32 mouse cellular contexts compared by ENCODE assay signal in the genomic region with DNA sequence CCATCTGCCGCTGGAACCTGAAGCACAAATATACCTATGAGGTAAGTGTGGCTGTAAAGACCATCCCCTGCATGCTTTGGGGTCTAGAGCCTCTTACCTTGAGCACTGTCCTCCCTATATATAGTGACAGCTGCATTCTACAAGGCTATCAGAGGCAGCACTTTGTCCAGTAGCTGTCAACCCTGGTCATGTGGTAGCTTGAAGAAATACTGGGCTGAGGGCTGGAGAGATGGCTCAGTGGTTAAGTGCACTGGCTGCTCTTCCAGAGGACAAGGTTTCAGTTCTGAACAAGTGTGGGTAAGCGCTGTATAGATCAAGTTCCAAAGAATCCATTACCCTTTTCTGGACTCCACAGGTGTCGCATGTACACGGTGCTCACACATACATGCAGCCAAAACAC.
"Had no signal": no experiment of that assay in that cellular context is flagged by ENCODE, and none has a peak within 500 bp of the region (broad histone marks: within the 10 kb centered on the region; RNA-seq: fewer than 3 reads in every experiment).

No protein-coding gene starts in this region.

- H3K27ac ChIP-seq: heart, embryonic 13.5 days; hindbrain, embryonic 10.5 days; hindbrain, embryonic 12.5 days; hindbrain, embryonic 13.5 days; hindbrain, embryonic 14.5 days; hindbrain, embryonic 15.5 days; hindbrain, postnatal 0 days; intestine, embryonic 15.5 days; kidney, embryonic 15.5 days; kidney, postnatal 0 days; layer of hippocampus, adult 2 months; left cerebral cortex, adult 2 months had no signal

- H3K4me3 ChIP-seq: heart, embryonic 12.5 days; heart, embryonic 13.5 days; heart, embryonic 15.5 days; hindbrain, embryonic 10.5 days; hindbrain, embryonic 12.5 days; hindbrain, embryonic 13.5 days; hindbrain, embryonic 15.5 days; intestine, embryonic 15.5 days; kidney, embryonic 15.5 days; layer of hippocampus, adult 2 months; left cerebral cortex, adult 2 months had no signal

- H3K9ac ChIP-seq: heart, embryonic 12.5 days; heart, embryonic 13.5 days; heart, embryonic 15.5 days; hindbrain, embryonic 12.5 days; hindbrain, embryonic 13.5 days; hindbrain, embryonic 14.5 days; hindbrain, embryonic 15.5 days; intestine, embryonic 15.5 days; kidney, embryonic 15.5 days had no signal

- H3K9me3 ChIP-seq: heart, embryonic 12.5 days; heart, embryonic 13.5 days; heart, embryonic 15.5 days; hindbrain, embryonic 10.5 days; hindbrain, embryonic 12.5 days; hindbrain, embryonic 13.5 days; hindbrain, embryonic 15.5 days; intestine, embryonic 15.5 days; kidney, embryonic 15.5 days had no signal

- H3K4me2 ChIP-seq: heart, embryonic 12.5 days; heart, embryonic 13.5 days; heart, embryonic 15.5 days; hindbrain, embryonic 12.5 days; hindbrain, embryonic 13.5 days; hindbrain, embryonic 14.5 days; hindbrain, embryonic 15.5 days; intestine, embryonic 15.5 days; kidney, embryonic 15.5 days had no signal

- H3K27me3 ChIP-seq: heart, embryonic 12.5 days; heart, embryonic 13.5 days; heart, embryonic 15.5 days; hindbrain, embryonic 12.5 days; hindbrain, embryonic 13.5 days; hindbrain, embryonic 15.5 days; intestine, embryonic 15.5 days; kidney, embryonic 15.5 days had no signal

- DNase-seq: heart, postnatal 14 days; heart, postnatal 4 days; kidney, adult 11 months; kidney, adult 18-20 months; kidney, adult 2 months; kidney, adult 8-10 months; kidney, adult 9 months; kidney, postnatal 10 days; kidney, postnatal 14 days; kidney, postnatal 25 days; kidney, postnatal 36 days; kidney, postnatal 4 days; layer of hippocampus, adult 9-11 months; layer of hippocampus, postnatal 36 days had no signal

- ATAC-seq: hindbrain, embryonic 16.5 days; hindbrain, postnatal 0 days; inflammation-experienced regulatory T-cells, adult 6 months; intestine, embryonic 15.5 days; intestine, embryonic 16.5 days; intestine, postnatal 0 days had no signal

- H3K4me1 ChIP-seq: hindbrain, embryonic 10.5 days; hindbrain, embryonic 12.5 days; hindbrain, embryonic 15.5 days; intestine, embryonic 15.5 days had no signal
